Mouse (Mus musculus) mouse trophoblast stem cell (cell line): ENCODE measurements around the gene Pfdn2.

Source experiments
- in situ Hi-C, 2 experiments: fragments of 300-500 bp; cut with MseI, MboI; formaldehyde crosslinking; loops; 2 replicates in 1 of 2; 3 replicates in 1 of 2; pipeline ENCODE4 v1.15.1; 2025

Pfdn2 gene

DNA sequence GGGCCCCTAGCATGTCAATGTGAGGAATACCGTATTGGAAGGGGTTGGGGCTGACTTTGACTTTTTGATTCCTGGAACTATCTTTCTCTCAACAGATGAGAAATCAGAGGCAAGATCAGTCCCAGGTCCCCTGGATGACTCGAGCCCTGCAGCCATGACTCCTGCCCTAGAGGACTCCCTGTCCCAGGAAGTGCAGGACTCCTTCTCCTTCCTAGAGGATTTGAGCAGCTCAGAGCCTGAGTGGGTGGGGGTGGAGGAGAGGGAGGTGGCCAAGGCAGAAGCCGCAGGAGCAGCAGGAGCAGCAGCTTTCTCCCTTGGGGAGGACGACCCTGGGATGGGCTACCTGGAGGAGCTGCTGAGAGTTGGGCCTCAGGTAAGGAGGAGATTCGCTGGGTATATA lies 61.8 kb downstream of the Pfdn2 start:
- in situ Hi-C loops = no loop called here
